Mouse (Mus musculus): Measurements from ENCODE around the gene Rasa2.

Gene Rasa2

GRCm38 (mm10) chr9:96649924-96650323, 18.5 kb upstream of the Rasa2 start:
- POLR2A ChIA-PET = interaction anchor here in 1 of 4 experiments (0.7 kb wide), 1 partner anchor 318 kb away, joined by 4 read pairs; no protein-coding TSS in a partner anchor
- CTCF ChIA-PET = interaction anchor here in 1 of 4 experiments (0.6 kb wide), 1 partner anchor 20 kb away, joined by 7 read pairs; no protein-coding TSS in a partner anchor

- ChIA-PET POLR2A (no interaction called here), CTCF (interaction anchor here in 1 of 4 experiments (0.6 kb wide), 1 partner anchor 370 kb away, joined by 3 read pairs; no protein-coding TSS in a partner anchor)
These were observed 17.9 kb upstream of the Rasa2 start for GRCm38 (mm10) chr9:96649362-96649761.

GRCm38 (mm10) chr9:96646668-96647295, 15.4 kb upstream of the Rasa2 start:
- ChIA-PET CTCF (interaction anchor here in 1 of 4 experiments (0.6 kb wide), 1 partner anchor 390 kb away, joined by 5 read pairs; no protein-coding TSS in a partner anchor), POLR2A (interaction anchor here in 1 of 4 experiments (1.1 kb wide), 1 partner anchor 23 kb away, joined by 4 read pairs; no protein-coding TSS in a partner anchor)

GRCm38 (mm10) chr9:96644840-96645239, 13.4 kb upstream of the Rasa2 start:
- CTCF ChIA-PET = interaction anchor here in 2 of 4 experiments (0.6 to 1.0 kb wide), 3 partner anchors 8 to 337 kb away, joined by 3 to 4 read pairs (median 3); no protein-coding TSS in a partner anchor

GRCm38 (mm10) chr9:96644002-96644401, 12.6 kb upstream of the Rasa2 start:
- CTCF ChIA-PET = interaction anchor here in 2 of 4 experiments (0.7 to 1.0 kb wide), 2 partner anchors 9 to 344 kb away, joined by 4 read pairs; no protein-coding TSS in a partner anchor
- POLR2A ChIA-PET = interaction anchor here in 2 of 4 experiments (0.5 to 1.0 kb wide), 3 partner anchors 9 to 366 kb away, joined by 3 read pairs; no protein-coding TSS in a partner anchor

More at GRCm38 (mm10) chr9:96644840-96645239, 13.4 kb upstream of the Rasa2 start:
- POLR2A ChIA-PET = interaction anchor here in 2 of 4 experiments (0.6 to 1.0 kb wide), 2 partner anchors 8 to 47 kb away, joined by 3 read pairs; no protein-coding TSS in a partner anchor

GRCm38 (mm10) chr9:96639451-96639850, 8.0 kb upstream of the Rasa2 start:
- ChIA-PET CTCF (interaction anchor here in 1 of 4 experiments (0.5 kb wide), 1 partner anchor 18 kb away, joined by 4 read pairs; no protein-coding TSS in a partner anchor), POLR2A (interaction anchor here in 2 of 4 experiments (0.9 to 1.5 kb wide), 2 partner anchors 10 to 102 kb away, joined by 3 read pairs; no protein-coding TSS in a partner anchor)

GRCm38 (mm10) chr9:96638508-96638907, 7.1 kb upstream of the Rasa2 start:
- ChIA-PET POLR2A (no interaction called here), CTCF (no interaction called here)

GRCm38 (mm10) chr9:96637157-96637548, 5.7 kb upstream of the Rasa2 start:
- POLR2A ChIA-PET = interaction anchor here in 2 of 4 experiments (0.6 to 1.5 kb wide), 2 partner anchors 21 to 252 kb away, joined by 3 read pairs; no protein-coding TSS in a partner anchor
- CTCF ChIA-PET = interaction anchor here in 1 of 4 experiments (0.6 kb wide), 1 partner anchor 133 kb away, joined by 3 read pairs; no protein-coding TSS in a partner anchor

GRCm38 (mm10) chr9:96636423-96637156, 5.2 kb upstream of the Rasa2 start:
- POLR2A ChIA-PET = interaction anchor here in 2 of 4 experiments (0.6 to 1.5 kb wide), 4 partner anchors 15 to 320 kb away, joined by 3 to 4 read pairs (median 3); no protein-coding TSS in a partner anchor
- CTCF ChIA-PET = no interaction called here

- ChIA-PET CTCF (interaction anchor here in 1 of 4 experiments (0.9 kb wide), 1 partner anchor 36 kb away, joined by 3 read pairs; no protein-coding TSS in a partner anchor), POLR2A (interaction anchor here in 2 of 4 experiments (0.6 to 1.5 kb wide), 6 partner anchors 10 to 321 kb away, joined by 3 to 6 read pairs (median 3); no protein-coding TSS in a partner anchor)
These were observed 4.5 kb upstream of the Rasa2 start for GRCm38 (mm10) chr9:96635899-96636298.

GRCm38 (mm10) chr9:96635176-96635575, 3.8 kb upstream of the Rasa2 start:
- ChIA-PET CTCF (interaction anchor here in 2 of 4 experiments (0.6 to 0.9 kb wide), 2 partner anchors 36 to 161 kb away, joined by 3 read pairs; no protein-coding TSS in a partner anchor), POLR2A (interaction anchor here in 2 of 4 experiments (0.8 to 1.0 kb wide), 3 partner anchors 11 to 161 kb away, joined by 3 to 6 read pairs (median 3); no protein-coding TSS in a partner anchor)

- ChIA-PET CTCF (no interaction called here), POLR2A (no interaction called here)
These were observed 2.4 kb upstream of the Rasa2 start for GRCm38 (mm10) chr9:96633771-96634170.

- CTCF ChIA-PET = interaction anchor here in 1 of 4 experiments (1.1 kb wide), 1 partner anchor 20 kb away, joined by 3 read pairs; no protein-coding TSS in a partner anchor
- POLR2A ChIA-PET = interaction anchor here in 2 of 4 experiments (0.6 to 1.0 kb wide), 3 partner anchors 20 to 52 kb away, joined by 3 read pairs; no protein-coding TSS in a partner anchor
These were observed 1.3 kb upstream of the Rasa2 start for GRCm38 (mm10) chr9:96632756-96633155.

GRCm38 (mm10) chr9:96632073-96632690, 765 bp upstream of the Rasa2 start:
- ChIA-PET POLR2A (interaction anchor here in 2 of 4 experiments (0.6 to 1.0 kb wide), 3 partner anchors 20 to 53 kb away, joined by 3 read pairs; no protein-coding TSS in a partner anchor), CTCF (interaction anchor here in 1 of 4 experiments (1.1 kb wide), 1 partner anchor 21 kb away, joined by 3 read pairs; no protein-coding TSS in a partner anchor)

- CTCF ChIA-PET = no interaction called here
- POLR2A ChIA-PET = interaction anchor here in 2 of 4 experiments (0.6 to 2.3 kb wide), 4 partner anchors 39 to 175 kb away, joined by 3 to 5 read pairs (median 4); no protein-coding TSS in a partner anchor
These were observed 637 bp downstream of the Rasa2 start for GRCm38 (mm10) chr9:96630571-96631388.

GRCm38 (mm10) chr9:96629151-96629550, 2.3 kb downstream of the Rasa2 start:
- POLR2A ChIA-PET = interaction anchor here in 2 of 4 experiments (1.0 to 2.3 kb wide), 6 partner anchors 10 to 466 kb away, joined by 3 to 5 read pairs (median 3); no protein-coding TSS in a partner anchor
- CTCF ChIA-PET = interaction anchor here in 1 of 4 experiments (0.6 to 1.0 kb wide), 2 partner anchors 102 to 260 kb away, joined by 3 to 4 read pairs; no protein-coding TSS in a partner anchor

GRCm38 (mm10) chr9:96627557-96628085, 3.8 kb downstream of the Rasa2 start:
- ChIA-PET POLR2A (interaction anchor here in 2 of 4 experiments (0.5 to 1.4 kb wide), 4 partner anchors 15 to 75 kb away, joined by 3 to 4 read pairs (median 4); no protein-coding TSS in a partner anchor), CTCF (no interaction called here)

All from embryonic stem cell, embryonic (primary cell).